Mouse (Mus musculus) embryonic fibroblast, embryonic 13.5 days (primary cell): ENCODE results near the gene Xpo5.

Source experiments
- CTCF ChIP-seq: IDR thresholded peaks from 2 replicates; pipeline ENCODE4 v1.5.1; 2011; ENCODE audit warnings: mild to moderate bottlenecking, control low read depth, low read length, moderate library complexity, borderline replicate concordance; ENCODE audit not compliant: insufficient read depth
- POLR2A ChIP-seq: IDR thresholded peaks from 2 replicates; pipeline ENCODE4 v1.6.1; 2011; ENCODE audit warnings: low read depth, mild to moderate bottlenecking, control low read depth, low read length, moderate library complexity

- TF ChIP-seq POLR2A (no peak), CTCF (no peak)
Observed at GRCm38 (mm10) chr17:46154336-46154735, 48.2 kb upstream of the Xpo5 start.
